Mouse (Mus musculus) midbrain, postnatal 0 days (tissue): ENCODE results near the gene Mfng. TPM values are rescaled to one million over a fixed set of nuclear protein-coding genes. Genes with fewer than 3 reads are reported as not detected.

Experiments used
- ATAC-seq: fragments of 200-750 bp; cut with Nextera tagmentation; 2 replicates; pipeline ENCODE4 v1.8.0; 2017; ENCODE audit warnings: moderate number of reproducible peaks, mild to moderate bottlenecking, moderate TSS enrichment, moderate library complexity; ENCODE audit not compliant: low FRiP score
- DNase-seq: peaks from one replicate; pipeline ENCODE4 v3.0.0-alpha.2; 2015; ENCODE audit warnings: low spot score
- H3K27ac ChIP-seq: fragments of 300-500 bp; sonication (generic); 2 replicates; pipeline ENCODE4 v1.5.1; 2014; ENCODE audit warnings: low read depth, mild to moderate bottlenecking, low read length, mixed read lengths
- H3K27me3 ChIP-seq: fragments of 300-500 bp; sonication (generic); 2 replicates; pipeline ENCODE4 v1.6.1; 2014; ENCODE audit warnings: low read length, control low read depth, mixed read lengths; ENCODE audit not compliant: insufficient read depth
- H3K36me3 ChIP-seq: fragments of 300-500 bp; sonication (generic); 2 replicates; pipeline ENCODE4 v1.6.1; 2014; ENCODE audit warnings: low read length, control low read depth, mixed read lengths; ENCODE audit not compliant: insufficient read depth
- H3K4me1 ChIP-seq: fragments of 300-500 bp; sonication (generic); 2 replicates; pipeline ENCODE4 v1.6.1; 2014; ENCODE audit warnings: mild to moderate bottlenecking, control low read depth, antibody characterized with exemption, low read length, mixed read lengths; ENCODE audit not compliant: insufficient read depth
- H3K4me2 ChIP-seq: fragments of 300-500 bp; sonication (generic); 2 replicates; pipeline ENCODE4 v1.6.1; 2014; ENCODE audit warnings: low read depth, mild to moderate bottlenecking, low read length, mixed read lengths; ENCODE audit not compliant: poor library complexity, severe bottlenecking
- H3K4me3 ChIP-seq: fragments of 300-500 bp; sonication (generic); 2 replicates; pipeline ENCODE4 v1.5.1; 2014; ENCODE audit warnings: low read depth, mild to moderate bottlenecking, low read length, moderate library complexity
- H3K9ac ChIP-seq: fragments of 300-500 bp; sonication (generic); replicated peaks from 2 replicates; pipeline ENCODE4 v1.6.1; 2014; ENCODE audit warnings: mild to moderate bottlenecking, low read length, moderate library complexity, mixed read lengths; ENCODE audit not compliant: poor library complexity, severe bottlenecking
- H3K9me3 ChIP-seq: fragments of 300-500 bp; sonication (generic); 2 replicates; pipeline ENCODE4 v1.6.1; 2016; ENCODE audit warnings: low read length, control low read depth
- CTCF ChIP-seq: IDR thresholded peaks from 2 replicates; pipeline ENCODE4 v1.5.1; 2016; ENCODE audit warnings: antibody characterized with exemption, mild to moderate bottlenecking
- WGBS: fragments of 180-500 bp; shearing (Covaris S2); extraction: QIAGEN DNeasy Blood & Tissue Kit; methylation state at CpG from one replicate; pipeline ENCODE4 v1.1.7; 2014; 5-methylcytosine and 5-hydroxymethylcytosine counted together
- polyA plus RNA-seq: library from polyadenylated mRNA; unstranded; fragments of >200 nt; fragmentation: Nextera tagmentation; extraction: Ambion mirVana; gene quantifications from 2 replicates; pipeline ENCODE4 v1.2.1, GENCODE M21; 2015
- total RNA-seq: library from RNA; depleted of rRNA; stranded (reverse); fragments of >200 nt; gene quantifications from 2 replicates; pipeline ENCODE4 v1.2.3, GENCODE M21; 2014

The Mfng gene
- total and polyA plus RNA-seq, 2 experiments from 2014 or later, result 4.6 to 8.1 TPM

- DNase-seq (no peak), ATAC-seq (no peak)
- 94% methylated on average over 14 of the region's 14 CpGs for WGBS
- H3K9ac ChIP-seq, result no peak overlapping the region
- H3K4me2 ChIP-seq, result no peak overlapping the region
- H3K36me3 ChIP-seq, result no peaks in the 10 kb centered on the region
- no peak overlapping the region for H3K4me3 ChIP-seq
- no peak overlapping the region for H3K27ac ChIP-seq
- H3K27me3 ChIP-seq, result no peaks in the 10 kb centered on the region
- H3K9me3 ChIP-seq, result no peaks in the 10 kb centered on the region
- TF ChIP-seq CTCF, result no peak
- no peaks in the 10 kb centered on the region for H3K4me1 ChIP-seq
Measured at GRCm38 (mm10) chr15:78780359-78780758, 7.1 kb upstream of the Mfng start.

- no peak overlapping the region for H3K4me2 ChIP-seq
- no peaks in the 10 kb centered on the region for H3K4me1 ChIP-seq
- H3K36me3 ChIP-seq, result no peaks in the 10 kb centered on the region
- no peaks in the 10 kb centered on the region for H3K9me3 ChIP-seq
- no peak for ATAC-seq
- no peak overlapping the region for H3K4me3 ChIP-seq
- H3K27ac ChIP-seq, result no peak overlapping the region
- TF ChIP-seq CTCF, result no peak
- WGBS, result 85% methylated on average over 5 of the region's 5 CpGs
- DNase-seq, result no peak
- no peaks in the 10 kb centered on the region for H3K27me3 ChIP-seq
- H3K9ac ChIP-seq, result no peak overlapping the region
Measured at GRCm38 (mm10) chr15:78779690-78780089, 6.4 kb upstream of the Mfng start.

GRCm38 (mm10) chr15:78779253-78779652 lies 6.0 kb upstream of the Mfng start:
- 0 out of 2 replicates have a peak, but pooled peaks have one; percentile 5 for TF ChIP-seq CTCF
- Histone ChIP-seq H3K27ac (no peak overlapping the region), H3K27me3 (no peaks in the 10 kb centered on the region), H3K4me2 (no peak overlapping the region), H3K4me1 (no peaks in the 10 kb centered on the region), H3K36me3 (no peaks in the 10 kb centered on the region), H3K9me3 (no peaks in the 10 kb centered on the region), H3K9ac (no peak overlapping the region), H3K4me3 (no peak overlapping the region)
- 87% methylated on average over 8 of the region's 8 CpGs for WGBS
- DNase-seq, result no peak
- ATAC-seq, result no peak

- H3K36me3 ChIP-seq, result no peaks in the 10 kb centered on the region
- WGBS, result 41% methylated on average over 13 of the region's 15 CpGs
- H3K4me1 ChIP-seq, result no peaks in the 10 kb centered on the region
- no peak overlapping the region for H3K4me2 ChIP-seq
- H3K4me3 ChIP-seq, result no peak overlapping the region
- no peaks in the 10 kb centered on the region for H3K9me3 ChIP-seq
- H3K27me3 ChIP-seq, result no peaks in the 10 kb centered on the region
- peak overlapping the region; percentile 47; the same call in 1 of the 2 replicates for H3K27ac ChIP-seq
- H3K9ac ChIP-seq, result no peak overlapping the region
- TF ChIP-seq CTCF, result peak; percentile 82
- DNase-seq, result peak; percentile 91
- peak; percentile 44; the same call in 1 of the 2 replicates for ATAC-seq
Measured at GRCm38 (mm10) chr15:78778077-78778870, 5.0 kb upstream of the Mfng start.

GRCm38 (mm10) chr15:78772856-78773255 lies 419 bp downstream of the Mfng start:
- Histone ChIP-seq H3K4me2 (peak overlapping the region; percentile 29), H3K36me3 (no peaks in the 10 kb centered on the region), H3K4me3 (no peak overlapping the region), H3K9ac (peak overlapping the region; percentile 19; the same call in 1 of the 2 replicates), H3K27ac (no peak overlapping the region), H3K9me3 (no peaks in the 10 kb centered on the region), H3K4me1 (peaks cover 5% of the 10 kb centered on the region; the same call in 1 of the 2 replicates), H3K27me3 (no peaks in the 10 kb centered on the region)
- 43% methylated on average over 14 of the region's 14 CpGs for WGBS
- DNase-seq, result no peak
- no peak for ATAC-seq
- TF ChIP-seq CTCF, result no peak

- Histone ChIP-seq H3K9me3 (no peaks in the 10 kb centered on the region), H3K4me3 (no peak overlapping the region), H3K9ac (no peak overlapping the region; the same call in 1 of the 2 replicates), H3K4me2 (0 out of 2 replicates have a peak overlapping the region, but pooled peaks have one; percentile 16), H3K27me3 (no peaks in the 10 kb centered on the region), H3K36me3 (no peaks in the 10 kb centered on the region), H3K4me1 (peaks cover 5% of the 10 kb centered on the region; the same call in 1 of the 2 replicates), H3K27ac (no peak overlapping the region)
- TF ChIP-seq CTCF, result no peak
- ATAC-seq (peak; percentile 41; the same call in 1 of the 2 replicates), DNase-seq (no peak)
- 52% methylated on average over 4 of the region's 4 CpGs for WGBS
Measured at GRCm38 (mm10) chr15:78772368-78772763, 909 bp downstream of the Mfng start.
